Mouse (Mus musculus) adrenal gland, postnatal 25 days (tissue): ENCODE data around the gene Net1. TPM values are rescaled to one million over a fixed set of nuclear protein-coding genes. Genes with fewer than 3 reads are reported as not detected.
"Not testable (repeated sequence)": the region's sequence is repeated elsewhere in the genome, so short reads cannot be mapped to it uniquely, and the experiment has no call there.

ENCODE experiments used
- DNase-seq: peaks from one replicate; pipeline ENCODE4 v3.0.0; 2021; ENCODE audit warnings: mixed read lengths
- total RNA-seq: library from RNA; stranded (reverse); gene quantifications from 2 replicates; pipeline ENCODE4 v1.2.3, GENCODE M21; 2021

Gene Net1
- total RNA-seq, 1 experiment from 2014 or later: 107 TPM

- no peak for DNase-seq
Observed at GRCm38 (mm10) chr13:3890061-3890460, 28.0 kb downstream of the Net1 start.

DNA sequence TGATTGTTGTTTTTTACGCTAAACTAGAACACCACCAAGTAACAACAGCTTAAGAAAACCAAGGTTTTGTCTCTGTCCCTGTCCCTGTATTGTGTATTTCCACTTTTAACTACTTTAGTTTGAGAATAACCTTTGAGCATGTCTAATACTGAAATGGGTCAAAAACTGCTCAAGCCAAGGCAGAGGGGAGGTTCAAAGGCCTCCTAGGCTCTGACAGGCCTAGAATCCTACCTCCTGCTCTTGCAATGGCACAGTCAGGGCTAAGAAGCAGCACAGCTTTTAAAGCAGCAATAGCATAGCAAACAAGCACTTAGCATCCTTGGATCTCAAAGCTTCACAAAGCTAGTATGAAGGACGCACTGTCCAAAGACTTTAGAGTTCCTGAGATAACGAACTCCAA, 28.9 kb downstream of the Net1 start:
- DNase-seq: no peak

DNA sequence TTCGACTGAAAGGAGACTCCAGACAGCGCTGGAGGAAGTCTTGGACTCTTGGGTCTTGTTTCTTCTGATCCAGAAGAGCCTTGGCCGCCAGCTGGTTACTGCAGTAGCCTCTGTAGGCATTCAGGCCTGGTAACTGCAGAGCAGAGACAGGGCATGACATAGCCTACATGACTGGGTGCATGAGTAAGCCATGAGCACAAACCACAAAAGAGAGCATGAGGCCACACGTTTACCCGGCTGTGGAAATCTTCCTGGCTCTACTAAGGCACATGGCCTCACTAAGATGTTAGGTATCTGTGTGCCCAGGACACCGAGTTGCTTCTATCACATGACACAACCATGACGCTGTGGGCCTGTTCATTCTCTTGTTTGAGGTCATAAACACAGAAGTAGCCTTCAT, 31.4 kb downstream of the Net1 start:
- no peak for DNase-seq

DNA sequence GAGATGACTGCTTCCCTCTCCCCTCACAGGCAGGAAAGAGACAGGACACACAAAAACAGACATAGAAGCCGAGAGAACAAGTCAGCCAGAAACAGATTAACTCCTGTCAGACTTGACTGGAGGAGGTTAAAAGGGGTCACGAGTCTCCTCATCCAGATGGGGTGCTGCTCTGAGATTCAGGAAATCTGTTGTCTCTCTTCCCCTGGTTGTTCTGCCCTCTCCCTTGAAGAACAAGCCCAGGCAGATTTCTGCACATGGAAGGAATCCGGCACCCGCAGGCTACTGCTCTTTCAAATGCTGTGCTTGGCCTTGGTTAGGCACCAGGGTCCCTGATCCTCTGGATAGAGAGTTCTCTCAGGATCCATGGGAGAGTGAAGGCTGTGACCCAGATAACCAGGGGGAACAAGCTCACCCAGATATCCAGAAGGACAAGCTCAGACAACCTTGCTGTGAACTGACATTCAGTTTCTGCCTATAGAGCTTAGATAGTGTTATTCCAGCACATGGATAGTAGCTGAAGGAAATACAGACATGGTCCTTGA, 40.3 kb downstream of the Net1 start:
- DNase-seq: no peak

- no peak for DNase-seq
Observed at GRCm38 (mm10) chr13:3877185-3877584, 40.8 kb downstream of the Net1 start.

DNA sequence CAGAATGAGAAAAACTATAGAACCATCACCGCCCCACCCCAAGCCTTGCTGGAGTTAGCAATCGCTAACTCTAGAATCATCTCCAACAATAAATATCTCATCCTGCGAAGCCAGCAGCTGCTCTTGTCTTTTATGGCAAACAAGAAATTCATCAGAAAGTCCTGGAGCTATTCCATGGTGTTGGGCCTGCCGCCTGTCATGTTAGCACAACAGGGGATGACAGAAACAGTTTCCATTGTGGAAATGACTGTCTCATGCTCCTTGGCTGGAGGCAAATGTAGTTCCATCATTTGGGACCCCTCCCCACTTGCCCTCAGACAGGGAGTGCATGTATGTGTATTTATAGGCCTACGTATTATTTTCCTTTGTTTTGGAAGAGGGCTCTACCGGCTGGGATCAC, 41.6 kb downstream of the Net1 start:
- DNase-seq: no peak

DNA sequence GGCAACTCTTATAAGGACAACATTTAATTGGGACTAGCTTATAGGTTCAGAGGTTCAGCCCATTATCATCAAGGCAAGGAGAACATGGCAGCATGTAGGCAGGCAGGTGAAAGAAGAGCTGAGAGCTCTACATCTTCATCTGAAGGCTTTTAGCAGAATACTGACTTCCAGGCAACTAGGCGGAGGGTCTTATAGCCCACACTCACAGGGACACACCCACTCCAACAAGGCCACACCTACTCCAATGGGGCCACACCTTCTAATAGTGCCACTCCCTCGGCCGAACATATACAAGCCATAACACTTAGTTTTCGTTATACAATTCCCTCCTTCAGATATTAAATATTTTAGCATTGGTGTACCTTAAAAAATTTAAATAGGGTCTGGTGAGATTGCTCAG, 45.2 kb downstream of the Net1 start:
- DNase-seq: no peak

GRCm38 (mm10) chr13:3869901-3870300, 48.1 kb downstream of the Net1 start:
- no peak for DNase-seq

- no peak for DNase-seq
Observed at GRCm38 (mm10) chr13:3867158-3867557, 50.9 kb downstream of the Net1 start.

DNA sequence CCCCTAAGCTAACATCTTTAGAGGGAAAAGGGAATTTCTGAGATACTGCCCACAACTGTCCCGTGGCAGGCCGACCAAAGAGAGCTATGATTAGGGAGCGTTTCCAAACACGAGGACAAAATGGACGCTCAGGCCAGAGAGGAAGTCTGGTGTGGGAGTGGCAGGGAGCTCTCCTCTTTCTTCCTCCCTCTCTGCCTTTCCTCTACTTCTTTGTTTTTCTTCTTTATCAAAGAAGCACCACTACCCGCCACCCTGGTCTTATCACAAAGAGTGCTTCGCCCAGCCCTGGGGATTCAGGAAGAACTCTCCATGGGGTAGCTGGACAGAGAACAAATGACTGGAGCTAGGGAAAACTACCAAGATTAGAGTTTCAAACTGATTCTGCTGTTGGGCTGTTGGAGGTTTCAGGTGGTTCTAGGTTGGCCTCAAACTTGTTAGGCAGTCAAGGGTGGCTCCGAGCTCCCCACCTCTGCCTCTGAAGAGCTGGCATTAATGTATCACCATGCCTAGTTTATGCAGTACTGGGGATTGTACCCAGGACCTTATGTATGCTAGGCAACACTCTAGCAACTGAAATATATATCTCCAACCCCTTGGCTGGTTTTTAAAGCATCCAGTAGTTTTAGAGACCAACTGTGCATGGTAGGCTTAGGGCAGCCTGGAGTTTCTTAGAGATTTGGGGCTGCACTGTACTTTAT, 51.5 kb downstream of the Net1 start:
- no peak for DNase-seq

GRCm38 (mm10) chr13:3865648-3866354, 52.2 kb downstream of the Net1 start:
- peak; percentile 24 for DNase-seq

DNA sequence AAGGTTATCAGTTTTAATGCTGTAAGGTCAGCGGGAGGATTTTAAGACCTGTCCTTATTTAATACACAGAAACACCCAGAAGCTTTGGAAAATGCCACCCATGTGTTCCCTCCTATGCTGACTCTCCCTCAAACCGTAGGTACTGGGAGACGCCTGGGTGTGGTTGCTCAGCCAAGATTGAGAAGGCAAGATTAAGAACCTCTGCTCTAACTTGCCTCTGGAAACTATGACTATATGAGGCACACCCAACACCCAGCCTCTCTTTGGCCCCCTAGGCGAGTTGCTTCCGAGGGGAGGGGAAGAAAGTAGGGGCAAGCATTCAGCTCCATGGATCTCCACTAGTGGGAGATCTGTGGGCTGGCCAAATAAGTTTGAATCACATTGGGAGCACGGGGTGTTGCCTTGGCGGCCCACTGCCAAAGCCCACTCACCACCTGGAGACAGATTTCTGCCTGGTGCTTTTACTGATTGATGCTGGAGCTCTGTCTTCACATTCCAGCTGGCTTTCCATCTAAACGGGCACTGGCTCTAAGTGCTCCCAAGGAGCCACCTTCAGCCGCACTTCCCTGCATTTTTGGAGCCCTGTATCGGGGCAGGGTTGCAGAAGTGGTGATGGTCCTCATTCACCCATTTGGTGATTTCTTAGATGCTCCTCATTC, 55.0 kb downstream of the Net1 start:
- no peak for DNase-seq

DNA sequence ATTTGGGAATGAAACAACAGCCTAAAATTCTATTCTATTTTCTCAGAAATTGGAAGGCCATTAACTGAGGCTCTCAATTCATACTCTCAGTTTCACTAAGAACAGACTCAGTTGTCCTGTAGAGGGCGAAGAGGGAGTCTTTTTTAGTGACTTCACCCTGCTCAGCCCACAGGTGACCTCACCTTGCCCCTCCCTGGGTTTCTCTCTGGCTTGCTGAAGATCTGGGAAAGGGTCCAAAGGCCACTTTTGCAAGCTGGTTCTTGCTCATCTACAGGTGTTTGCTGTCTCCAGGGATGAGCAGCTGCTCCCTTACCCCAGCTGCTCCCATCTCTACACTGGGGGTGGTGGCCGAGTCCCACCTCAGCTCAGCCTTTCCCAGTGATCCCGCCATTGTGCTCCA, 55.7 kb downstream of the Net1 start:
- DNase-seq: no peak

- no peak for DNase-seq
Observed at GRCm38 (mm10) chr13:3861251-3861650, 56.8 kb downstream of the Net1 start.

DNA sequence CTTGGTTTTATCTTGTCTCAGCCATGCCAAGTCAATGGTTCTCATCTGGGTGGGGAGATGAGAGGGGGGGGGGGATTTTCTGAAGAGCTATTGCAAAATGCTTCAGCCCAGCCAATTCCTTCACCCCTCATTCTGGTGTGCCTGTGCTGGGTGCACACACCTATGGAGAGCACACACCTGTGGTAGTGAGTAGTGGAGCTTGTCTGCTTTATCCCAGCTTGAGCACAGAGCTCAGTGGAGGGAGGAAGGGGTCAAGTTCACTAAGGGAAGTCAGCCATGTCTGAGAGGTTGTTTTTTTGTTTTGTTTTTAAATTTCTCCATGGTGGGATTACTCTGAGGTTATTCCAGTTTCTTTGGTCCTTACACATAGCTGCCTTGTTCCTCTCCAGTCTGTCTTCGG, 61.8 kb downstream of the Net1 start:
- no peak for DNase-seq

DNA sequence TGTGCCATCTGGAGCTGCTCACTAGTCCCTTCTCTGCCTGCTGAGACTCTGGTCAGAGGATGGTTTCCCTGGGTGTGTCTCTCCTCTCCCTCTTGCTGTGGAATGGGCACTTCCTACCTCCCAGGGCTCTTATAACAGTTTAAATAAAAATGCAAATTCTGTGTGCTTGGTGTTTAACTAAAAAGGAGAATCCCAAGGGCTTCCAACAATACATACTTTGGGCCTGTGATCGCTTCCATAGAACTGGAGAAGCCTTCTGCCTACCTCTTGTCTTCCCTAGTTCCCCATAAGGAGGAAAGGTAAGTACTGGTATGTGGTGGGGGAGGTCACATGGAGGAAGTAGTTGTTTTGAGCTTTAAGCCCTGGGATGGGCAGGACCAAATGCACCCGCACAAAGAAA, 63.2 kb downstream of the Net1 start:
- DNase-seq: no peak

GRCm38 (mm10) chr13:3853648-3854333, 64.2 kb downstream of the Net1 start, which contains the start of gene Calm5:
TSS of gene Calm5 (plus strand) at chr13:3854173.
- DNase-seq: not testable (repeated sequence)

DNA sequence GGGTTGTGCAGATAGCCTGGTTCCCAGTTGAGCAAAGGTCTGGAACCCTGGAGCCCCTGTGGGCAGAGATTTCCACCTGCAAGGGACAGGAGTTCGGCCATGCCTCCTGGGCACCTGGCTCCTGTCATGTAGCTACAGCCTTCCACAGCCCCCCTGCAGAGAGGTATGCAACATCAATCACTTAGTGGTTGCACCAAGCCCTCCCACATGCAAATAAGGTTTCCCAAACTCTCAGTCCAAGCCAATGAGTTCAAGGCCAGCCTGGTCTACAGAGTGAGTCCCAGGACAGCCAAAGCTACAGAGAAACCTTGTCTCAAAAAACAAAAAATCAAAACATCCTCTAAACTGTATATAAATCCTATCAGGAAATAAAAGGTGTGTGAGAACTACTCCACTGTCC, 67.7 kb downstream of the Net1 start:
- DNase-seq: no peak

DNA sequence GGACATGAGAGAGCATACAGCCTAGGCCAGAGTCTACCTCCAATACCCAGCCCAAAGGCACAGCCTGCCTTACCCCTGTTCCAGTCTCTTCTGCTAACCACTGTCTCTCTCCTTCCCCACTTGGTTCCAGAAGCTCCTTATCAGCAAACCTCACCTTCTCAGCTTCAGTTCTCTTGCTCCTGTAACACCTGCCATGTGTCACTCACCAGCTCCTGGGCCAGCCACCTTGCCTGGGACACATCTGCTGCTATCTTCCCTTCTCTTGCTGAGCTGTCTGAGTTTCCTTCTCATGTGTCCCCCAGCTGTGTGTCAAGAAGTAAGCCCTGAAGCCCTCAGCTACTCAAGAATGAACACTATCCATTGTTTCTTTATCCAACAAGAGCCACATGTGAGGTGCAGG, 77.4 kb downstream of the Net1 start:
- DNase-seq: not testable (repeated sequence)

- not testable (repeated sequence) for DNase-seq
Observed at GRCm38 (mm10) chr13:3837312-3837807, 80.7 kb downstream of the Net1 start, which contains the start of gene Calm4. TSS of gene Calm4 (plus strand) at chr13:3837757.

- DNase-seq: not testable (repeated sequence)
Observed at GRCm38 (mm10) chr13:3833644-3834043, 84.4 kb downstream of the Net1 start.

DNA sequence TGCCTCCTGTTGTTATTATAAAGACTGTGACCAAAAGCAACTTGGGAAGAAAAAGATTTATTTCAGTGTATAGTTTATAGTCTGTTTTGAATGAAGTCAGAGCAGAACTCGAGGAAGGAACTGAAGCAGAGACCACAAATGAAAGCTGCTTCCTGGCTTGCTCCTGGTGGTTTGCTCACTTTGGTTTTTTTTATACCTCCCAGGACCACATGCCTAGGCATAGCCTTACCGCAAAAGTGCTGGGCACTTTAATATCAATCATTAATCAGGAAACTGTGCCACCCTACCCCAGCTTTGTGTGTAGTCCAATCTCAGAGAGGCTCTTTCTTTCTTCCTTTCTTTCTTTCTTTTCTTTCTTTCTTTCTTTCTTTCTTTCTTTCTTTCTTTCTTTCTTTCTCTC, 85.6 kb downstream of the Net1 start:
- no peak for DNase-seq
